Mouse (Mus musculus) hindbrain, postnatal 0 days (tissue): Measurements from ENCODE around the gene Arsb. TPM values are rescaled to one million over a fixed set of nuclear protein-coding genes. Genes with fewer than 3 reads are reported as not detected.

Experiments
- ATAC-seq: fragments of 200-750 bp; cut with Nextera tagmentation; 2 replicates; pipeline ENCODE4 v1.8.0; 2017; ENCODE audit warnings: mild to moderate bottlenecking, moderate TSS enrichment, moderate library complexity
- DNase-seq: peaks from one replicate; pipeline ENCODE4 v3.0.0-alpha.2; 2015; ENCODE audit warnings: low spot score
- H3K27ac ChIP-seq: fragments of 300-500 bp; sonication (generic); 2 replicates; pipeline ENCODE4 v1.5.1; 2014; ENCODE audit warnings: mild to moderate bottlenecking
- H3K27me3 ChIP-seq: fragments of 300-500 bp; sonication (generic); 2 replicates; pipeline ENCODE4 v1.6.1; 2014; ENCODE audit warnings: low read length, mixed read lengths; ENCODE audit not compliant: insufficient read depth
- H3K36me3 ChIP-seq: fragments of 300-500 bp; sonication (generic); 2 replicates; pipeline ENCODE4 v1.6.1; 2014; ENCODE audit warnings: low read length, mixed read lengths; ENCODE audit not compliant: insufficient read depth
- H3K4me1 ChIP-seq: fragments of 300-500 bp; sonication (generic); 2 replicates; pipeline ENCODE4 v1.6.1; 2014; ENCODE audit warnings: antibody characterized with exemption, low read length, mixed read lengths; ENCODE audit not compliant: insufficient read depth
- H3K4me2 ChIP-seq: fragments of 300-500 bp; sonication (generic); 2 replicates; pipeline ENCODE4 v1.6.1; 2014; ENCODE audit warnings: low read depth, mild to moderate bottlenecking, low read length, moderate library complexity, mixed read lengths
- H3K4me3 ChIP-seq: fragments of 300-500 bp; sonication (generic); 2 replicates; pipeline ENCODE4 v1.5.1; 2014; ENCODE audit warnings: low read length
- H3K9ac ChIP-seq: fragments of 300-500 bp; sonication (generic); replicated peaks from 2 replicates; pipeline ENCODE4 v1.6.1; 2014; ENCODE audit warnings: mild to moderate bottlenecking, low read length, moderate library complexity, mixed read lengths
- H3K9me3 ChIP-seq: fragments of 300-500 bp; sonication (generic); 2 replicates; pipeline ENCODE4 v1.6.1; 2016; ENCODE audit warnings: low read length, mixed read lengths
- CTCF ChIP-seq: IDR thresholded peaks from 2 replicates; pipeline ENCODE4 v1.5.1; 2016; ENCODE audit warnings: antibody characterized with exemption, control low read depth, low read depth
- WGBS: fragments of 180-500 bp; shearing (Covaris S2); extraction: QIAGEN DNeasy Blood & Tissue Kit; methylation state at CpG from one replicate; pipeline ENCODE4 v1.1.7; 2014; 5-methylcytosine and 5-hydroxymethylcytosine counted together
- polyA plus RNA-seq: library from polyadenylated mRNA; unstranded; fragments of >200 nt; fragmentation: Nextera tagmentation; extraction: Ambion mirVana; gene quantifications from 2 replicates; pipeline ENCODE4 v1.2.1, GENCODE M21; 2015
- total RNA-seq: library from RNA; depleted of rRNA; stranded (reverse); fragments of >200 nt; gene quantifications from 2 replicates; pipeline ENCODE4 v1.2.3, GENCODE M21; 2014

The Arsb gene
- total and polyA plus RNA-seq, 2 experiments from 2014 or later = 11.7 to 19.0 TPM

DNA sequence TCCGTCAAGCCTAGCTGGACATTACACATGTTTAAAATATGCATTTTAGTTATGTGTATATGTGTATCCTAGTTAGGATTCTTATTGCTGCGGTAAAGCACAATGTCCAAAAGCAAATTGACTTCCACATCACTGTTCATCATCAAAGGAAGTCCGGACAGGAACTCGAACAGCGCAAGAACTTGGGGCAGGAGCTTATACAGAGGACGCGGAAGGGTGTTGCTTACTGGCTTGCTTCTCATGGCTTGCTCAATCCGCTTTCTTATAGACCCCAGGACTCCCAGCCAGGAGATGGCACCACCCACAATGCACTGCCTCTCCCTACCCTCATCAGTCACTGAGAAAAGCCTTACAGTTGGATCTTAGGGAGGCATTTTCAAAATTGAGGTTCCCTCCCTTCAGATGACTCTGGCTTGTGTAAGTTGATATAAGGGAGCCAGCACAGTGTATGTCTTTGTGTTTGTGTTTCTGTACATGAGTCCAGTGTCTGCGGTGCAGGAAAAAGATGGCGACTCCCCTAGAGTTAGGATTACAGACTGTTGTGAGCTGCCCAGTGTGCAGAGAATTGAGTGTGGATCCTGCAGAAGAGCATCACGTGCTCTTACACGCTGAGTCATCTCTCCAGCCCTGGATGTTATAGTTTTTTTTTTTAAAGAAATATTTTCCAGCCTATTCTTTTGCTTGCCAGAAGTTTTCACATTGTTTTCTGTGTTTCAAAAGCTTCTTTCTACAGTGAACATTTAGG, 66.2 kb downstream of the Arsb start:
- no peak overlapping the region for H3K4me3 ChIP-seq
- H3K27me3 ChIP-seq = no peaks in the 10 kb centered on the region
- no peak overlapping the region for H3K4me2 ChIP-seq
- WGBS = 88% methylated on average over 12 of the region's 12 CpGs
- no peaks in the 10 kb centered on the region for H3K36me3 ChIP-seq
- ATAC-seq = no peak
- no peak overlapping the region for H3K9ac ChIP-seq
- no peak for TF ChIP-seq CTCF
- H3K9me3 ChIP-seq = no peaks in the 10 kb centered on the region
- DNase-seq = no peak
- H3K4me1 ChIP-seq = peaks cover 5% of the 10 kb centered on the region; the same call in 1 of the 2 replicates
- H3K27ac ChIP-seq = no peak overlapping the region

DNA sequence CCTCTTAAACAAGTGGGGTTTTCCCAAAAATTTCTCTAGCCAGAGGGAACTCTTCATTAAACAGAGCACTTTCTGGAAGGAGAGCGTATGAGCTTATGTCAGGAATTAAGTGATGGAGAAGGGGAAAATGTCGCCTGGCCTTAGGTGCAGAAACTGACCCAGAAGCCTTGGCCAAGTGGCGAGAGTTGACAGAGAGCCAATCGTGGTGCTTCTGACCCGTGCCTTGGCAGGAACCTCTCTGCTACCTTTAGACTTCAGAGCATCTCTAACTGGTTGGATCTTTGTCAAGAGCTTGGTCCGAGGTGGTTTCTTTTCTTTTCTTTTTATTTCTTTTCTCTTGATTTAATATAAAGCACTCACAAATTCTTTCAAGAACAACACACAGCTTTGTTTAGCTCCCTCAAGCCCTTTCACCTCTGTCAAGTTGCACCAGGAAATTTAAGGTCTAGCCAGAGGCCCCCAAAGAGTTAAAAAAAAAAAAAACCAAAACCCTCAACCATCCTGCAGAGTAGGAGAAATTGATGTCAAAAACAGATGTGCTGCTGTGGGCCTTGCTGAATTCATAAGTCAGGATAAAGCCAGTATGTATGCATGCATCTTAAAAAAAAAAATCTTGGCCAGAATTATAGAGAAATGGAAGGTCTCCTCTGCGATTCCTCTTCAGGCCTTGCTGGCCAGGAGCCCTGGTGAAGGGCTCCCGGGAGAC, 67.2 kb downstream of the Arsb start:
- DNase-seq (no peak), ATAC-seq (no peak)
- H3K27ac ChIP-seq = peak overlapping the region; percentile 42
- no peaks in the 10 kb centered on the region for H3K9me3 ChIP-seq
- peaks cover 5% of the 10 kb centered on the region; the same call in 1 of the 2 replicates for H3K4me1 ChIP-seq
- no peak for TF ChIP-seq CTCF
- no peak overlapping the region for H3K4me3 ChIP-seq
- H3K36me3 ChIP-seq = no peaks in the 10 kb centered on the region
- no peak overlapping the region for H3K9ac ChIP-seq
- H3K27me3 ChIP-seq = no peaks in the 10 kb centered on the region
- whole genome bisulfite sequencing = 43% methylated on average over 8 of the region's 8 CpGs
- H3K4me2 ChIP-seq = peak overlapping the region; percentile 6; the same call in 1 of the 2 replicates

DNA sequence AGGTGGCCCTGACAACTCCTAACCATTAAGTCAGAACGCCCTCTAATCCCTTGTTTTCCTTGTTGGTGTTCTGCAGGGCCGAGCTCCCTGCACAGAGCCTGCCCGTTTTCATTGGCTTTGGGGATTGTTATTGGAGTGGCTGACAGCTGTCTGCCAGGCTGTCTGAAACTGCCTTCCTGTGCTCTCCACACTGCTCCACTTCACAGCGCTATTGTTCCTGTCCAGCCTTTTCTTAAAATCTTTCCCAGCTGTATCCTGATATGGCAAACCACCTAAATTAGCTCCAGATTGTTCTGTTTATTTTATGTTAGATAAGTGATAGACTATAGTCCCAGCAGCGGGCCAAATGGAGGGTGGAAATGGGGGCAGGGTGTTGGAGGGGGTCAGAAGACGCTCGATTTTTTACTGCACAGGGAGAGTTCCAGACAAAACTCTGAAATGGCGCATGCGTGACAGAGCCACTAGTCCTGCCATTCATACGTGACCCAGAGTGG, 67.8 kb downstream of the Arsb start:
- no peak for TF ChIP-seq CTCF
- H3K4me3 ChIP-seq = no peak overlapping the region
- peak overlapping the region; percentile 6; the same call in 1 of the 2 replicates for H3K4me2 ChIP-seq
- no peak overlapping the region for H3K9ac ChIP-seq
- peak; percentile 83 for ATAC-seq
- DNase-seq = peak; percentile 68
- no peaks in the 10 kb centered on the region for H3K36me3 ChIP-seq
- no peaks in the 10 kb centered on the region for H3K27me3 ChIP-seq
- no peaks in the 10 kb centered on the region for H3K9me3 ChIP-seq
- H3K27ac ChIP-seq = peak overlapping the region; percentile 42
- 27% methylated on average over 10 of the region's 10 CpGs for WGBS
- H3K4me1 ChIP-seq = peaks cover 5% of the 10 kb centered on the region; the same call in 1 of the 2 replicates

DNA sequence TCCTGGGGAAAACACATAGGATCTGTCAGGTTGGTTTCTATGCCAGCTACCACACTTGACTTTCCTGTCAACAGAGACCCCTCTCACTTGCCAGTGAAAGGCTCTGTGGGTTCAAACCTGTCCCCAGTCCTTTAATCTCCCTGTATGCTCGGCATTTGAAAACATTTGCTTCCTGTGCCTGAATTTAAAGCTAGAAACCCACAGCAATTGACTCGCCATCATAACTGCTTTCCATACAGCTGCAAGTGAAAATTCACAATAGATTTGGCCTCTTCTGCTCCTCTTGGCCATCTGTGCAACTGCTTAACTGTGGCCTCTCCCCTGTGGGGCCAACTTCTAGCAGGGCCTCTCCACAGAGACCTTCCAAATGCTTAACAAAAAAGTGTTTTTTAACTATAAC, 68.3 kb downstream of the Arsb start:
- Histone ChIP-seq H3K36me3 (no peaks in the 10 kb centered on the region), H3K4me3 (no peak overlapping the region), H3K27ac (peak overlapping the region; percentile 42), H3K9ac (no peak overlapping the region), H3K4me2 (no peak overlapping the region), H3K27me3 (no peaks in the 10 kb centered on the region), H3K4me1 (peaks cover 5% of the 10 kb centered on the region; the same call in 1 of the 2 replicates), H3K9me3 (no peaks in the 10 kb centered on the region)
- TF ChIP-seq CTCF = no peak
- WGBS = 37% methylated on average over 2 of the region's 2 CpGs
- DNase-seq = no peak
- no peak for ATAC-seq

DNA sequence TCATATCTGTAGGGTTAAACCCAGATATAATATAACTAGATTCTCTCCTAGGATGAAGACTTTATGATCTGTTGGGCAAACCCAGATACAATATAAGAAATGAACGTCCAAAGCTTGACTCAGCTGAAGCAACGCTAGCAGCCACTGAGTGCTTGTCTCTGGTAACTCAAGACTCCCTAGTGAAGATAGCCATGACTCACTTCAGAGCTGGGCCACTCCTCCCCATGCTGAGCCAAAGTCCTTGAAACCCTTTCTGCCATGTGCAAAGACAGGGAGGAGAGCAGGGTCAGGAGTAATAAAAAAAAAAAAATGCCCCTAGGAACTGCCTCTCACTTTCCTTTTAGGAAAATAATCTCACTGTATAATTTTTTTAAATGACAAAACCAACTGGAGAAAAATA, 68.7 kb downstream of the Arsb start:
- no peak for ATAC-seq

DNA sequence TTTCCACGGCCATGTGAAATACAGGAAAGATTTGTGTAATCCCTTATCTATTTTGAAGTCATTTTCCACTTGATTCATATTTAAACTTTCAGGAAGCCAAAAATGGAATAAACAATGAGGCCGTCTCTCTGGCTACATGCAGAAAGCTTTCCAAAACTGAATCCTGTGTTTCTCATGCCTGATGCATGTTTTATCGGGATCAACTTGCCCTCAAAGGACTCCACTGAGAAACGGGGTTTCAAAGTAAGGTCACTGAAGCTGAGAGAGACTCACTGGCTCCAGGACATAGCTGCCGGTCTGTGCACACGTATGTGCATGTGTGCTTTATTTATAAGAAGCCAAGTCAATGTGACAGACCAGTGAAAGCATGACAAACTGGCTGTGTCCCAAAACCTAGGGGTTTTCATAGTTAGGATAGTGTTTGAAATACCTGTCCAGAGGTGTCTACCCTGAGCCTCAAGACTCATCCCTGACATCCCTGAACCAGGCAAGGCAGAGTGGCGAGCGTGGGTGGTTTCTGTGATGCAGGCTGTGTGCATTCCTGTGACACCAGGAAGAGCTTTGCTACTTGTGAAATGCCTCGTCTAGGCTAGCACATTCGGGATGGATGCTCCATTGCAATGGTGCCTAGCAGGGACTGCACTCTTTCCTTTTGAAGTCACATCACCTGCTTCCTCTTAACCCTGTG, 75.5 kb downstream of the Arsb start:
- 75% methylated on average over 10 of the region's 10 CpGs for WGBS
- H3K4me3 ChIP-seq = no peak overlapping the region
- no peak overlapping the region for H3K4me2 ChIP-seq
- ATAC-seq (no peak), DNase-seq (no peak)
- H3K9ac ChIP-seq = no peak overlapping the region
- H3K4me1 ChIP-seq = no peaks in the 10 kb centered on the region
- H3K27me3 ChIP-seq = no peaks in the 10 kb centered on the region
- H3K36me3 ChIP-seq = no peaks in the 10 kb centered on the region
- H3K27ac ChIP-seq = no peak overlapping the region
- no peaks in the 10 kb centered on the region for H3K9me3 ChIP-seq
- TF ChIP-seq CTCF = no peak

More for the DNA sequence above, 68.7 kb downstream of the Arsb start:
- 70% methylated on average over 2 of the region's 2 CpGs for WGBS
- H3K4me1 ChIP-seq = peaks cover 5% of the 10 kb centered on the region; the same call in 1 of the 2 replicates
- no peaks in the 10 kb centered on the region for H3K27me3 ChIP-seq
- no peak for DNase-seq
- peak overlapping the region; percentile 42; the same call in 1 of the 2 replicates for H3K27ac ChIP-seq
- TF ChIP-seq CTCF = no peak
- no peaks in the 10 kb centered on the region for H3K9me3 ChIP-seq
- H3K4me2 ChIP-seq = no peak overlapping the region
- H3K9ac ChIP-seq = no peak overlapping the region
- no peaks in the 10 kb centered on the region for H3K36me3 ChIP-seq
- H3K4me3 ChIP-seq = no peak overlapping the region
